Mouse (Mus musculus) lung, embryonic 14.5 days (tissue): ENCODE results near the gene Wdr4. TPM values are rescaled to one million over a fixed set of nuclear protein-coding genes. Genes with fewer than 3 reads are reported as not detected.
A peak's percentile ranks its signal among the peaks of the same experiment; 100 is the strongest.
"Not testable (repeated sequence)": the region's sequence is repeated elsewhere in the genome, so short reads cannot be mapped to it uniquely, and the experiment has no call there.

Experiments used
- ATAC-seq: fragments of 200-750 bp; cut with Nextera tagmentation; 2 replicates; pipeline ENCODE4 v1.8.0; 2017; ENCODE audit warnings: mild to moderate bottlenecking, moderate TSS enrichment, moderate library complexity; ENCODE audit not compliant: insufficient read depth
- DNase-seq: peaks from one replicate; pipeline ENCODE4 v3.0.0-alpha.2; 2015
- H3K27ac ChIP-seq: fragments of 300-500 bp; sonication (generic); 2 replicates; pipeline ENCODE4 v1.5.1; 2014; ENCODE audit warnings: low read depth, mild to moderate bottlenecking, moderate library complexity
- H3K27me3 ChIP-seq: fragments of 300-500 bp; sonication (generic); 2 replicates; pipeline ENCODE4 v1.6.1; 2014; ENCODE audit warnings: low read length, control low read depth; ENCODE audit not compliant: insufficient read depth
- H3K36me3 ChIP-seq: fragments of 300-500 bp; sonication (generic); 2 replicates; pipeline ENCODE4 v1.6.1; 2014; ENCODE audit warnings: control low read depth; ENCODE audit not compliant: insufficient read depth
- H3K4me1 ChIP-seq: fragments of 300-500 bp; sonication (generic); 2 replicates; pipeline ENCODE4 v1.6.1; 2014; ENCODE audit warnings: antibody characterized with exemption, control low read depth; ENCODE audit not compliant: insufficient read depth
- H3K4me2 ChIP-seq: fragments of 300-500 bp; sonication (generic); 2 replicates; pipeline ENCODE4 v1.6.1; 2014; ENCODE audit warnings: mild to moderate bottlenecking
- H3K4me3 ChIP-seq: fragments of 300-500 bp; sonication (generic); 2 replicates; pipeline ENCODE4 v1.5.1; 2014; ENCODE audit warnings: low read depth, low read length
- H3K9ac ChIP-seq: fragments of 300-500 bp; sonication (generic); 2 replicates; pipeline ENCODE4 v1.6.1; 2014
- H3K9me3 ChIP-seq: fragments of 300-500 bp; sonication (generic); 2 replicates; pipeline ENCODE4 v1.6.1; 2016; ENCODE audit warnings: low read depth, low read length, control low read depth
- CTCF ChIP-seq: IDR thresholded peaks from 2 replicates; pipeline ENCODE4 v1.5.1; 2016; ENCODE audit warnings: antibody characterized with exemption, low read depth
- WGBS: fragments of 180-500 bp; shearing (Covaris S2); extraction: QIAGEN DNeasy Blood & Tissue Kit; methylation state at CpG from one replicate; pipeline ENCODE4 v1.1.7; 2014; 5-methylcytosine and 5-hydroxymethylcytosine counted together
- polyA plus RNA-seq: library from polyadenylated mRNA; unstranded; fragments of >200 nt; fragmentation: Nextera tagmentation; extraction: Ambion mirVana; gene quantifications from 2 replicates; pipeline ENCODE4 v1.2.1, GENCODE M21; 2014

The Wdr4 gene
- polyA plus RNA-seq, 1 experiment from 2014 or later = 46.3 TPM

- no peak overlapping the region for H3K4me3 ChIP-seq
- H3K4me2 ChIP-seq = no peak overlapping the region
- H3K27ac ChIP-seq = no peak overlapping the region
- H3K9ac ChIP-seq = no peak overlapping the region
- DNase-seq = no peak
- no peak for TF ChIP-seq CTCF
- no peaks in the 10 kb centered on the region for H3K36me3 ChIP-seq
- no peak for ATAC-seq
- WGBS = 88% methylated on average over 11 of the region's 11 CpGs
- peaks cover 12% of the 10 kb centered on the region for H3K4me1 ChIP-seq
- H3K27me3 ChIP-seq = no peaks in the 10 kb centered on the region
- no peaks in the 10 kb centered on the region for H3K9me3 ChIP-seq
Measured at GRCm38 (mm10) chr17:31559021-31559789, 39.4 kb upstream of the Wdr4 start.

DNA sequence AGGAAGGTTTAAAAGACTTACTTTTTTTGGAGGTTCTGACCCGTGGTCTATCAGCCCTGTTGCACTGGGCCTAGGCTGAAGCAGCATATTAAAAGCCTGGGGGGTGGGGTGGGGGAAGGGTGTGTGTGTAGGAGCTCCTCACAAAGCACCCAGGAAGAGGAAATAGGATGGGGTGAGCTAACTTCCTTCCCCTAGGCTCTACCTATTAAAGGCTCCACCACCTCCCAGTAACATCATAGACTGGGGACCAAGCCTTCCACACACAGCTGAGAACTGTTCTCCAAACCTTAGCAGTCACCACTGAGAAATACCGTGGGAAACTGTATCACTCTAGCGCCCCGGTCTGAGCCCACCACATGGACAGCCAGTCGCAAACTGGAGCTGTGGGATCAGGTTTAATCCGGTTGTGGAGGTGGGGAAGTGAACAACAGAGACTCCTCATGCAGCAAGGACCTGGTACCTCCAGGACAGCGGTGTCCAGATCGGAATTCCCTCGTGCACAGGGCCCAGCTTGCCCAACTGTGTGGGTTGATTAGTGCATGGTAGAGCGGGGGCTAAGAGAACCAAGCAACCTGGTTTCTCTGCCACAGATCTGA, 38.3 kb upstream of the Wdr4 start:
- Histone ChIP-seq H3K4me3 (no peak overlapping the region), H3K36me3 (no peaks in the 10 kb centered on the region), H3K27me3 (no peaks in the 10 kb centered on the region), H3K9ac (peak overlapping the region; percentile 29), H3K4me2 (0 out of 2 replicates have a peak overlapping the region, but pooled peaks have one; percentile 27), H3K9me3 (no peaks in the 10 kb centered on the region), H3K4me1 (peaks cover 12% of the 10 kb centered on the region), H3K27ac (peak overlapping the region; percentile 76)
- TF ChIP-seq CTCF = no peak
- DNase-seq (no peak), ATAC-seq (0 out of 2 replicates have a peak, but pooled peaks have one; percentile 13)
- 69% methylated on average over 10 of the region's 10 CpGs for WGBS

DNA sequence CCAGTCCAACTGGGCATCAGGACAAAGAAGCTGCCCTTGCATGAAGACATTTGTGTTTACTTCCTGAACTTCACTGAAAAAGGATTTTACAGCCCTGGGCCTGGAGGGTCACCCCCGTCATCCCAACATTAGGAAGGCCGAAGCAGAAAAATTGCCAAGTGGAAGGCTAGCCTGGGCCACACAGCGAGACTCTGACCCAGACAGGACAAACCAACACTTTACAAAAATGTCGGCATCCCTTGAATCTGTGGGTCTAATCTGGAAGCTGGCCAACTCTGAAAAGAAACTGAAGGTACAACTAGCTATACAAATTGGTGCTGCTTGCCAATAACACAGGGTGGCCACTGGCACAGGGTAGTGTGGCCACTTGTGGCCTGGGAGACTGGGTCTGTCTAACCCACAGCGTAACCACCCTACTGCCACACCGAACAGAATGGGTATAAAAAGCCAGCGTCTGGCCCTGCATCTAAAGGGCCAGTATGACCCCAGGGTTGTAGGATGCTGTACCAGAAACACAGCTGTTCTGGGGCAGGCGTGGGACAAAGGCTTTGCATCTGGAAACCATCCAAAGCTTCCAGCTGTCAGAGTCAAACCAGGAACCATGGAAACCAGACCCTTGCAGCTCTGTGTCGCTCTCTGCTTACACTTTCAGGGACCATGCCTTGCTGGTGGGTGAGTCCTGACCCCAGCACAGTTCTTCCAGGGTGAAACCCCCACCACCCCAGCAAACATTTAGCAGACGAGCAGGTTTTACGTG, 37.5 kb upstream of the Wdr4 start:
- peak; percentile 94 for DNase-seq
- peaks cover 12% of the 10 kb centered on the region for H3K4me1 ChIP-seq
- H3K4me3 ChIP-seq = no peak overlapping the region
- no peak for TF ChIP-seq CTCF
- WGBS = 33% methylated on average over 11 of the region's 11 CpGs
- peak overlapping the region; percentile 29 for H3K9ac ChIP-seq
- peak overlapping the region; percentile 76 for H3K27ac ChIP-seq
- no peaks in the 10 kb centered on the region for H3K9me3 ChIP-seq
- peak; percentile 92 for ATAC-seq
- H3K27me3 ChIP-seq = no peaks in the 10 kb centered on the region
- peak overlapping the region; percentile 27; the same call in 1 of the 2 replicates for H3K4me2 ChIP-seq
- no peaks in the 10 kb centered on the region for H3K36me3 ChIP-seq

DNA sequence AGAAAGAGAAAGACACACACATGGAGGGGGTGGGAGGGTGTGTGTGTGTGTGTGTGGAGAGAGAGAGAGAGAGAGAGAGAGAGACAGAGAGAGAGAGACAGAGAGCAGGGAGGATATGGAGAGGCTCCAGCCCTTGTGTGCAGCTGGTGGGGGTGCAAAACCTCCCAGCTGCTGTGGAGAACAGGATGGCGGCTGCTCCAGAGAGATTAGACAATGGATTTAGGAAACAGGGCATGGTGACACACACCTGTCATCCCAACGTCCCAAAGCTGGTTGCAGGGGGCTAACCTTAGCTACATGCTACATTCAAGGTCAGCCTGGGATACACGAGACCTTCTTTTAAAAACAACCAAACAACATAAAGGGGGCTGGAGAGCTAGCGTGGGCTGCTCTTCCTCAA, 36.5 kb upstream of the Wdr4 start:
- no peak for DNase-seq
- WGBS = 59% methylated on average over 4 of the region's 4 CpGs
- H3K9ac ChIP-seq = no peak overlapping the region
- H3K36me3 ChIP-seq = no peaks in the 10 kb centered on the region
- no peak overlapping the region for H3K27ac ChIP-seq
- H3K4me3 ChIP-seq = no peak overlapping the region
- H3K4me1 ChIP-seq = peaks cover 12% of the 10 kb centered on the region
- H3K27me3 ChIP-seq = no peaks in the 10 kb centered on the region
- H3K9me3 ChIP-seq = no peaks in the 10 kb centered on the region
- TF ChIP-seq CTCF = no peak
- H3K4me2 ChIP-seq = no peak overlapping the region
- no peak for ATAC-seq

DNA sequence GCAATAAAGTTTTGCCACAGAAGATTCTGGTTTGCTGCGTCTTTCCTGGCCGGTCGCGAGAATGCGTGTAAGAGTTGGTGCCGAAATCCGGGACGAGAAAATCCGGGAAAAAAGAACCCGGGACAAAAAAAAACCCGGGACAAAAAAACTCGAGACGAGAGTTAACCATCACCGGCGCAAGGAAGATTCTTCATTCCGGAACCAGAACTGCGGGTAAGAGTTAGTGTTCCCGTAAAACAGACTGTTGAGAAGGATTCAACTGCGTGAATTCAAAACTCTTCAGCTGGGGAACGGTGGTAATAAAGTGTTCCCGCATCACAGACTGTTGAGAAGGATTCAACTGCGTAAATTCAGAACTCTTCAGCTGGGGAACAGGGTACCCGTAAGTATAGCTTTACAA, 32.8 kb upstream of the Wdr4 start:
- 93% methylated on average over 23 of the region's 23 CpGs for WGBS

DNA sequence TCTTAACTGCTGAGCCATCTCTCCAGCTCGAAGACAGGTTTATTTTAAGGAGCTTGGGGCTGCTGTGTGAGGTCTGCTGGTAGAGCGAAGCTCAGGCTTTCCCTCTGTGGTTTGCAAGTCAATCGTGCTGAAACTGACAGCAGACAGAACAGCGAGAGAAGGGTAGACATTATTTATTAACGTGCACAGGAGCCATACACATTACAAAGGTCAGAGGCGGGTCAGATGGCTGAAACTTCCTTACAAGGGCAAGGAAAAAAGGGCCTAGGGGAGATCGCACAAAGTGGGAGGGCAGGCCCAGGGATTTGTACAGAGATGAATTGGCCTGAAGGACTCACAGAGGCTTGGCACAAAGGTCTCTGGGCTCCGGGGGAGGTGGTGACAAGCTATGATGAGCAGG, 29.6 kb upstream of the Wdr4 start:
- no peaks in the 10 kb centered on the region for H3K9me3 ChIP-seq
- no peak overlapping the region for H3K4me2 ChIP-seq
- no peak for TF ChIP-seq CTCF
- H3K9ac ChIP-seq = no peak overlapping the region
- H3K36me3 ChIP-seq = no peaks in the 10 kb centered on the region
- H3K27me3 ChIP-seq = no peaks in the 10 kb centered on the region
- H3K27ac ChIP-seq = no peak overlapping the region
- no peak for ATAC-seq
- no peak for DNase-seq
- H3K4me3 ChIP-seq = no peak overlapping the region
- no peaks in the 10 kb centered on the region for H3K4me1 ChIP-seq
- WGBS = 35% methylated on average over 8 of the region's 8 CpGs

More for the DNA sequence above, 32.8 kb upstream of the Wdr4 start:
- H3K4me2 ChIP-seq, H3K9me3 ChIP-seq, H3K27me3 ChIP-seq, H3K27ac ChIP-seq, DNase-seq, H3K36me3 ChIP-seq, H3K4me3 ChIP-seq, ATAC-seq, H3K9ac ChIP-seq, H3K4me1 ChIP-seq: not testable (repeated sequence)

DNA sequence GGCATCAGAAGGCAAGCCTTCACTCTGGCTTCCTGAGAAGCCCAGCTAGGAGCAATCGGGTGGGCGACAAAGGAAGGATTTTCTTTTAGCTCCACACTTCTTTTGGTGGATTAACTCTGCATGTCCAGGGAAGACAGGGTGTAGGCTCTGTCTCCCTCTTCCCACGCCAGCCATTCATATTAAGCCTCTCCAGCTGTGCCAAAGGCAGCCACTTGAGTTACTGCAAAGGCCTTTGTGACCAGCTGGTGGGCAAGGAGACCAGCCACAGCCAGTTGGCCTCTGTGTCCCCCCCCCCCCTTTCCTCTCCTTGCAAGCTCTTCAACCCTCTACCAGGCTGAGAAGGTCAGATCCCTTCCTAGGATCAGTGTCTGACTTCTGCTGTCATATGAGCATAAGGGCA, 28.2 kb upstream of the Wdr4 start:
- no peak for DNase-seq
- no peak overlapping the region for H3K4me3 ChIP-seq
- H3K36me3 ChIP-seq = no peaks in the 10 kb centered on the region
- no peaks in the 10 kb centered on the region for H3K4me1 ChIP-seq
- H3K9ac ChIP-seq = no peak overlapping the region
- no peaks in the 10 kb centered on the region for H3K9me3 ChIP-seq
- no peaks in the 10 kb centered on the region for H3K27me3 ChIP-seq
- ATAC-seq = no peak
- no peak overlapping the region for H3K4me2 ChIP-seq
- 57% methylated on average over 3 of the region's 3 CpGs for WGBS
- H3K27ac ChIP-seq = no peak overlapping the region
- TF ChIP-seq CTCF = no peak
